Mouse (Mus musculus) cerebellum, adult 2 months (tissue): ENCODE results near the gene Gsdma.

Experiments used
- CTCF ChIP-seq: fragments of 200-500 bp; IDR thresholded peaks from 2 replicates; pipeline ENCODE4 v1.5.1; 2011; ENCODE audit warnings: low read depth, mild to moderate bottlenecking, control low read depth, low read length, moderate library complexity, borderline replicate concordance; ENCODE audit not compliant: insufficient read depth
- POLR2A ChIP-seq: fragments of 200-500 bp; IDR thresholded peaks from 2 replicates; pipeline ENCODE4 v1.6.1; 2011; ENCODE audit warnings: low read length, control low read depth, borderline replicate concordance; ENCODE audit not compliant: insufficient read depth

DNA sequence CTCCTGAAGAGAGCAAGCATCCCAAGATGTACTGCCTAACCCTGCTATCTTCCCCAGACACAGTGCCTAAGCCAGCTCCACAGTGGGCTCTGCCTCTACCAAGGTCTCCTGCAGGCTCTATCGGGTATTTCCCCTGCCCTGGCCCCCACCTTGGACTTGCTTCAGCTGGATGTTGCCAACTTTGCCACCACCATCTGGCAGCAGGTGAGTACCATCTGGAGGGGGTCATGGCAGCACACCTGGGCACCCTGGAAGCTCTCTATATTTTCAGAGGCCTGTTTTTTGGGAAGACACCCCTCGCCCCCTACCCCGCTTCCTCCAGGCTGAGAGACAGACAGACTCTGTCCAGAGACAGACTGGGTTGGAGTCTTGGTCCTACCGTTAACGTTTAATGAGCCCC is 38.2 kb downstream of the Gsdma start:
- TF ChIP-seq CTCF: no peak
- no peak for TF ChIP-seq POLR2A
